Mouse (Mus musculus) skeletal muscle tissue, adult 2 months (tissue): ENCODE results near the gene Kdm4b.

Experiments used
- DNase-seq: peaks from one replicate; pipeline ENCODE4 v3.0.0-alpha.2; 2012; ENCODE audit warnings: low read depth, low spot score

Kdm4b gene

GRCm38 (mm10) chr17:56382997-56383396 is 57.1 kb downstream of the Kdm4b start:
- no peak for DNase-seq

- DNase-seq: no peak
Measured at GRCm38 (mm10) chr17:56384903-56385302, 59.0 kb downstream of the Kdm4b start.

GRCm38 (mm10) chr17:56387612-56388011 is 61.8 kb downstream of the Kdm4b start:
- DNase-seq: no peak

- no peak for DNase-seq
Measured at GRCm38 (mm10) chr17:56393238-56393637, 67.4 kb downstream of the Kdm4b start.

GRCm38 (mm10) chr17:56393889-56394288 is 68.0 kb downstream of the Kdm4b start:
- no peak for DNase-seq

GRCm38 (mm10) chr17:56396051-56396450 is 70.2 kb downstream of the Kdm4b start:
- no peak for DNase-seq

- no peak for DNase-seq
Measured at GRCm38 (mm10) chr17:56400221-56400620, 74.4 kb downstream of the Kdm4b start.

DNA sequence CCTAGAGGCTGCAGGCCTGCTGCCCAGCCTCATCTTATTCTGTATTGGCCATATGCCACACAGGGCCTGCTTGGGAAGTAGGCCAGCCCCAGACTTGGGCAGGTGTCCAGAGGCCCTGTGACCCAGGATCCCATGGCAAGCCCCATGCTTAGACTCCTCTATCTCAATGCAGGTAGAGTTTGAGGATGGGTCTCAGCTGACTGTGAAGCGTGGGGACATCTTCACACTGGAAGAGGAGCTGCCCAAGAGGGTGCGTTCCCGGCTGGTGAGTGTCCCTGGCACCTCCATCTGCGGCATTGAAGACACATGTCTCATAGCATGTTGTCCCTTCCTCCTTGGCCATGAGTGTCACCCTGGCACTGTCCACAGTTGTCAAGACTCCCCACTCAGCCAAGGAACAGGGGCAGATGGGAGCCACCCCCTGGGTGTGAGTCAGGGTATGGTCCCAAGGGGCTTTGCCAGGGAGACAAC is 75.2 kb downstream of the Kdm4b start:
- peak; percentile 68 for DNase-seq

GRCm38 (mm10) chr17:56405341-56405740 is 79.5 kb downstream of the Kdm4b start:
- no peak for DNase-seq

- no peak for DNase-seq
Measured at GRCm38 (mm10) chr17:56405856-56406840, 80.3 kb downstream of the Kdm4b start.

DNA sequence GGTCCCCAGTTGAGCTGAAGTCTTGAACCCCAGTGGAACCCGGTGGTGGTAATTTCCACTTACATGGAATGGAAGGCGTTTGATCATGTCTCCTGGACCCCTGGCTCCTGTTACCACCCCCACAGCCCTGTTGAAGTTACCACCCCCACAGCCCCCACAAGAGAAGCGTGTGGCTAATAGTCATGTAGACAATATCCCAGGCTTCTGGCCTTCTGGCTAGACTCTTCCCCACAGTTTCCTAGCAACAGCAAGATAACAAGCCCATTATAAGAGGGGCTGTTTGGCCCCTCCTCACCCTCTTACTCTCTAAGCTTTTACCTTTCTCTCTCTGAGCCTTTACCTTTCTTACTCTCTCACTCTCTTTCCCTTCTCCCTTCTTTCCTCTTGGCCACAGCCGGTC is 81.0 kb downstream of the Kdm4b start:
- DNase-seq: no peak

- no peak for DNase-seq
Measured at GRCm38 (mm10) chr17:56407379-56407778, 81.5 kb downstream of the Kdm4b start.

DNA sequence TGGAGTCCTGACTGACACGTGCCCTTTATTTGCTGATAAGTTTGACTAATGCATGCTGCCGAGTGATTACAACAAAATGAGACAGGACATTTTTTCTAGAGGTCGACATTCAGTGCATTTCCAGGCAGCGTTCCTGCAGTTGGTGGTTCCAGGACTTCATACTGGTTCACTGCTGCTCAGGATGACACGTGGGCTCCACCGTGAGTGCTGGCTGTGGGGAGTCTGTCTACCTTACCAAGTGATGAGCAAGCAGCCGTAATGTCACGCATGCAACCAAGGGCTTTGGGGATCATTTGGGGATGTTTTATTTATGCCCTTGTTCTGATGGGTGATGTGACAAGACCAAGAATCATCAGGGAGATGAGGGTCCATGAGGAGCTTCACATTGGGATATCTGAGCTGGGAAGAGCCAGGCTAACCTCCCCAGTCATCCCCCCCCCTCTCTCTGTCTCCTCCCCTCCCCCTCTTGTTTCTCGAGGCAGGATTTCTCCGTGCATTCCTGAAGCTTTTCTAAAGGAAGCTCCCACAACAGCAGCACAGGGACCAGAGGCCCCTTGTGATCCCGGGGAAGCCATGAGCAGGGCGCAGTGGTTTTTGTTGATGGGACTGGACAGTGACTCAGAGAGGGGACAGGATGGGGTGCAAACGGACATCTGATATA is 83.2 kb downstream of the Kdm4b start:
- no peak for DNase-seq

DNA sequence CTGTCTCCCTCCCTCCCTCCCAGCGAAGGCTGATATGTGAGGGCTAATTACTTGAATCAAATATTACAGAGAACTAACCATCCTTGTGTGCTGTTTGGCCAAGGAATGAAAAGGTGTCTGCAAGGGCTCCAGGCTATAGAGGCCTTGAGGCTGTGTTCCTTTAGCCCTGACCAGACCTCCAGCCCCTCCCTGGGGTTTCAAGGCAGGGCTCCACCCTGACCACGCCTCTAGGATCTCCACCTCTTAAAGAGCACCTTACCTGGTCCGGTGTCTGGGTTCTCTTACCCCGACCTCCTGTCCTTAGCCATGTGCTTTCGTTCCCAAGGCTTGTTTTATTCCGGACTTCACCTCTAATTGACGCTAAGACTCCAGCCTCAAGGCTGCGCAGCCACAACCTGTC is 83.9 kb downstream of the Kdm4b start:
- no peak for DNase-seq

DNA sequence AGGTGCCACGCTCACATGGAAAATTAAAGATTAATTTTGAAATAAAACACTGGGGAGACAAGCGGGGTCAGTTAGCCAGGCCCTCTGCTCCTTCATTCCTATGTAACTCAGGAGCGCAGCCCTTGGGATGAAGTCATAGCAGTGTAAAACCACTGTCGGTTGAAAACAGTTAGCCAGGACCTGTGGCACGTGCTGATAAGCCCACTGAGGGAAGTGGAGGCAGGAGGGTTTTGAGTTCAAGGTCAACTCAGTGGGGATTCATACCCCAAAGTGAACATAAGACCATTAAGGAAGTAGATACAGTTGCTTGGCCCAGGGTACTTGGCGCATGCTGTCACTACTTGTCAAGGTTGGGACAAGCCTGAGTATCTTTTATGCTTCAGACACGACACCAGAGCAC is 85.6 kb downstream of the Kdm4b start:
- DNase-seq: no peak

- DNase-seq: no peak
Measured at GRCm38 (mm10) chr17:56413113-56413512, 87.3 kb downstream of the Kdm4b start.

DNA sequence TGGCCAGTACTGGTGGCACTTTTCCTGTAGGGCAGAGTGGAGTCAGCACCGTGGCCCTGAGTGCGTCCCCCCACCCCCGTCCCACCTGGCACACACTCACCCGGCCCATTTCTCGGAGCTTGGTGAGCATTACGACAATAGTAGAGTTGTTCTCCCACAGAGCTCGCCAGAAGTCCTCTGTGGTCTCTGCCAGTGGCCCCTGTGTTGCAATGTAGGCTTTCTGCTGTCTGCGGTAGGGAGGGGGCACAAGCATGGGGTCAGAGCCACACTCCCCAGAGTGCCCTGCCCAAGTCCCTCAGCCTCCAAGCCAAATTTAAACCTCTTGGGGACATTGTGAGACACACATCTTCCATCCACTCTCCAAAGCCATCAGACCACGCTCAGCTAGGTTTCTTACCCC is 88.9 kb downstream of the Kdm4b start:
- no peak for DNase-seq

- no peak for DNase-seq
Measured at GRCm38 (mm10) chr17:56418304-56418703, 92.4 kb downstream of the Kdm4b start.

GRCm38 (mm10) chr17:56420022-56420421 is 94.2 kb downstream of the Kdm4b start:
- no peak for DNase-seq

DNA sequence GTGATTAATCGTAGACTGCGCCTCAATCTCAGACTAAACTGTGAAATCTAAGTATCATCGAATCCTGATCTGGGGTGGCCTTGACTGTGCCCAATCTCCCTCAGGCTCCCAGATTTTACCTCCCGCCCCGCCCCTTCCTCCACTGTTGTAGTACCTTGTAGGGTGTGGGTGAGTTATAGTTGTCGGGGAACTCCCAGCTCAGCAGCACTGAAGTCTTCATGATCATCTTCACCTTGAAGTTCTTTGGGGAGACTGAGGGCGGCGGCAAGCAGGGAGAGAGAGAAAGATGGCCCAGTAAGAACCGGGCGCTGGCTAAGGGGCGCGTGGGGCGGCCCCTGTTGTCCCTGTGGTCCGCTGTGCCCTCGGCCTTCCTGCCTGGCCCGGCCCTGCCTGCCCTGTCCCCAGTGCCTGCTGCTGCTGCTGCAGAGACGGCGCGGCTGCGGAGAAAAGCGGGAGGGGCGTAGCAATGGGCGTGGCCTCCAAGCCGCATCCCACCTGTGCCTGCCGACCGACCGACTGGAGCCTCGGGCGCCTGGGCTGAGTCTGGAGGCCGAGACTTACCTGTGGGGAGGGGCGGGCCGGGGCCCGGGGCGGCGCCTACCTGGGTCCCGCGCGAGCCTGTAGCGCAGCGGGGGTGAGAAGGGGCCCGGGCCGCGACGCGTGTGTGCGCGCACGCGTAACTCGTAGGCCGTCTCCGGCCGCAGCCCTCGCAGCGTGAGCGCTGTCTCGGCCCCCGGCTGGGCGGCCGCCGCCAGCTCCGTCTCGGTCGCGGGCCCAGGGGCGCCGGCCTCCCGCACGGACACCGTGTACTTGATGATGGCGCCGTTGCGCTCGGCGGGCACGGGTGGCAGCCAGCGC is 99.1 kb downstream of the Kdm4b start:
- DNase-seq: no peak

DNA sequence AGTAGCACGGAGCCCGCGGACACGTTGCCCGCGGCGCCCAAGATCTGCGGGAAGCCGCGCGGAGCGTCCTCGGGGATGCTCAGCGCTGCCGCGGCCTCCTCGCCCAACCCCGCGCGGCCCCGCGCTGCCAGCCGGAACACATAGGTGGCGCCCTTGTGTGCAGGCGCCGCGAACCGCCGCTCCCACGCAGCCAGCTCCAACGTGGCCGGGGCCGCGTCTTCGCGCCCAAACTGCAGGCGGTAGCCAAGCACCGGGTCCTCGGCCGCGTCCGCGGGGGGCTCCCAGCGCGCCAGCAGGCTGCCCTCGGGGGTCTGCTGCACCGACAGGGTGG is 99.7 kb downstream of the Kdm4b start:
- peak; percentile 34 for DNase-seq

DNA sequence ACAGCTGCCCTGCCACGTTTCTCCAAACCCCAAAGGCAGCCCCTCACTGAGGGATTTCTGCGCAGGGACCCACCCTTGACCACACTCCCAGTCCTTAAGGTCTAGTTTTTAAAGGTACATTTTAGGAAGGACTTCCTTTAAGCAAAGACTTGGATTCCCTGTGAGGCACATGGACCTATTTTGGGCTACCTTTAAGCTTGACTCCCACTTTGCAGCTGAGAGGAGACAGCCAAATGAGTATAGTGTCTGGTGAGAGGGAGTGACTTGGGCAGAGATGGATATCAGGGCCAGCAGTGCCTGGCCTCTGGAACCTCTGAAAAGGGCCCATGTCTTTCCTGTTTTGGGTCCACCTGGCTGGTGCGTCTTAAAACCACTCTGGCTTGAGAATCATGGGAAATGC is 100.1 kb downstream of the Kdm4b start:
- no peak for DNase-seq
